Mouse (Mus musculus) left cerebral cortex, adult 2 months (tissue): Measurements from ENCODE around the gene Ntm. TPM values are rescaled to one million over a fixed set of nuclear protein-coding genes. Genes with fewer than 3 reads are reported as not detected.
A peak's percentile ranks its signal among the peaks of the same experiment; 100 is the strongest.

Source experiments
- DNase-seq, 2 experiments: peaks; one replicate each; pipeline ENCODE4 v3.0.0; 2021 to 2022; ENCODE audit warnings: low spot score in 2 of 2, mixed read lengths in 1 of 2; ENCODE audit errors: extremely low spot score in 1 of 2
- H3K27ac ChIP-seq: fragments of 200-600 bp; 2 replicates; pipeline ENCODE4 v1.8.1; 2022
- H3K4me3 ChIP-seq: fragments of 200-600 bp; 2 replicates; pipeline ENCODE4 v1.8.1; 2022
- CTCF ChIP-seq: fragments of 200-600 bp; IDR thresholded peaks from 2 replicates; pipeline ENCODE4 v1.8.1; 2022; ENCODE audit warnings: antibody characterized with exemption, mild to moderate bottlenecking, moderate library complexity
- intact Hi-C: fragments of 180-260 bp; cut with DNase I; formaldehyde crosslinking; loops from one replicate; pipeline ENCODE4 v1.15.1; 2025
- total RNA-seq, 2 experiments: library from RNA; stranded (reverse); gene quantifications; 2 replicates each; pipeline ENCODE4 v1.2.3; 2021

Ntm gene
- total RNA-seq, 2 experiments from 2014 or later, result 288 to 294 TPM

DNA sequence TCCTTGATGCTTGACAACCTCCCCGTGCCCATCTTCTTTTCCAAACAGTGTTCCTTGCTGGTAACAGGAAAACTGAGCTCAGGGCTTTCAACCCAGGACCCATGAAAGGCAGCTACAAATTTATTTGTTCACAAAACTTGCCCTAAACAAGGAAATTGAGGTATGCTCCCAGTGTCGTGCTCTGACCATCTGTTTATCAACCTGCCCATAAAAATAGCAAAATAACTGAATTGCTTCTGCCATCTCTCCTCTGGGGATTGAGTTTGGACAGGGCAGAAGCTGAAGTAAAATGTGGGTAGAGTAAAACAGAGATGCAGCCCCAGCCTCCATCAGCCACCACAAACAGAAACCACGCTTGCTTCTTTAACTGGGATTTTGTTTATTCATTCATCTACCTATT is 594.6 kb downstream of the Ntm start:
- Histone ChIP-seq H3K27ac (no peak overlapping the region), H3K4me3 (no peak overlapping the region)
- no peak for TF ChIP-seq CTCF
- intact Hi-C loops, result no loop called here
- no peak for DNase-seq

DNA sequence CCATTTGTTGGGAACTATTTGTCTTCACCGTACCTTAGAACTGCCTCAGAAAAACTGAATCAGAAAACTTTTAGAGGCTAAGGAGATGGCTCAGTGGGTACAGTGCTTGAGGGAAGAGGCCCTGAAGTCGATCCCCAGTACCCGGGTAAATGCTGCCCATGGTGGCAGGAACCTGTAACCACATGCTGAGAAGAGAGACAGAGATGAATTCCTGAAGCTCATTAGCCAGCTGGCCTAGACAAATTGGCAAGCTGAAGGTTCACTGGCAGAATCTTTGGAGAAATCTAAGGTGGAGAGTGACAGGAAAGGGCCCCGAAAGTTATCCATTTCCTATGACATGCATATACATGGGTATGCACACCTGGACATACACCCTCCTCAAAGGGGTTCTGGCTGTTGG is 605.1 kb downstream of the Ntm start:
- no peak for DNase-seq
- Histone ChIP-seq H3K27ac (no peak overlapping the region), H3K4me3 (no peak overlapping the region)
- no peak; the same call in 1 of the 2 replicates for TF ChIP-seq CTCF
- intact Hi-C loops, result no loop called here

DNA sequence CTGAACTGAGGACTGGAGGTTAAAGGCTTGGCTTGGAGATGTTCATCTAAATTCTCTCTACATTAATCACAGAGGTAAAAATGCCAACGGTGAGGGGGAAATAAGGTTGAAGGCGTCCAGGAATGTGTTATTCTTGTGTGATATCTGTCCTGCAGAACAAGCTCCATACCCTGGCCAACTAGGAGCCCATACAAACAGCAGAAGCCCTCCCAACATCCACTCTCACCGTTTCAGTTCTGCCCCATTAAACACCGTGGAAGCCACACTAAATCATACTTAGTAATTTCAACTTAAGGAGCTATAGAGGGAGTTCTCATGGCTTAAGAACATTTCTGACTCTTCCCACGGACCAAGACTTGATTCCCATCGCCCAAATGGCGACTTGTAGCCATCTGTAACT is 620.6 kb downstream of the Ntm start:
- no peak overlapping the region for H3K4me3 ChIP-seq
- TF ChIP-seq CTCF, result no peak
- no peak overlapping the region for H3K27ac ChIP-seq
- intact Hi-C loops, result no loop called here
- DNase-seq, result no peak

DNA sequence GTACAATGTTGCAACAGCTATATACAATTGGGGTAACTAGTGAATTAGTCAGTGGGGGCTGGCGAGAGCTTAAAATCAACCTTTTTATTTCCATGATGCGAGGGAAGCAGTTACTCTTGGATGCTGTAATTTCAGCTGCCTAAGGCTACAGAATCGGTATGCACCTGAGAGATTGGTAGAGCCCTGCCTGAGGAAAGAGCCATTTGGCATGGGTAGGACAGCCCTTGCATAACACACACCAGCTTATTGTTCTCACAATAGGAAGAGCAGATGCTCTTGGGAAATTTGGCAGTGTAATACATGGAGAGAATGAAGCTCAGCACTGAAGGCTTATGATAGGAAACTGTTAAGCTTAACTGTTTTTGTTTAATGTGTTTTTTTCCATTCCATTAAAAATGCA is 621.6 kb downstream of the Ntm start:
- H3K27ac ChIP-seq, result no peak overlapping the region
- H3K4me3 ChIP-seq, result no peak overlapping the region
- intact Hi-C loops, result no loop called here
- TF ChIP-seq CTCF, result no peak
- DNase-seq, result no peak

DNA sequence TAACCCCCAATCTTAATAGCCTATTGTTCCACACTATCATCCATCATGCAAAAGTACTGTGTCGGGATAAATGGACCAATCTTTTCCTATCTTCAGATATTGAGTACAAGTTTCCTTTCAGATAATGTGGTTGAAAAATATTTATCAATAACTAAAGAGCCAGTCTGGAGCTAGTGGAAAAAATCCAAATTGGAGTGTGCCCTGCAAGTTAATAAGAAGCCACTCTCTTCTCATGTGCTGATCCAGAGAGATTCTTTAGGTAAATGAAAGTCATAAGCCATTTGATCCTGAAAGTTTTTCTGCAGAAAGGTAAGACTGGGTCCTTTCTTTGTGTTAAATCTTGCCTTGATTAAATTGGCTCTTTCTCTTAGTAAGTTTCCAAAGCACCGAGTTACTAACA is 627.3 kb downstream of the Ntm start:
- DNase-seq, result no peak
- TF ChIP-seq CTCF, result no peak
- H3K4me3 ChIP-seq, result no peak overlapping the region
- intact Hi-C loops, result no loop called here
- no peak overlapping the region for H3K27ac ChIP-seq

DNA sequence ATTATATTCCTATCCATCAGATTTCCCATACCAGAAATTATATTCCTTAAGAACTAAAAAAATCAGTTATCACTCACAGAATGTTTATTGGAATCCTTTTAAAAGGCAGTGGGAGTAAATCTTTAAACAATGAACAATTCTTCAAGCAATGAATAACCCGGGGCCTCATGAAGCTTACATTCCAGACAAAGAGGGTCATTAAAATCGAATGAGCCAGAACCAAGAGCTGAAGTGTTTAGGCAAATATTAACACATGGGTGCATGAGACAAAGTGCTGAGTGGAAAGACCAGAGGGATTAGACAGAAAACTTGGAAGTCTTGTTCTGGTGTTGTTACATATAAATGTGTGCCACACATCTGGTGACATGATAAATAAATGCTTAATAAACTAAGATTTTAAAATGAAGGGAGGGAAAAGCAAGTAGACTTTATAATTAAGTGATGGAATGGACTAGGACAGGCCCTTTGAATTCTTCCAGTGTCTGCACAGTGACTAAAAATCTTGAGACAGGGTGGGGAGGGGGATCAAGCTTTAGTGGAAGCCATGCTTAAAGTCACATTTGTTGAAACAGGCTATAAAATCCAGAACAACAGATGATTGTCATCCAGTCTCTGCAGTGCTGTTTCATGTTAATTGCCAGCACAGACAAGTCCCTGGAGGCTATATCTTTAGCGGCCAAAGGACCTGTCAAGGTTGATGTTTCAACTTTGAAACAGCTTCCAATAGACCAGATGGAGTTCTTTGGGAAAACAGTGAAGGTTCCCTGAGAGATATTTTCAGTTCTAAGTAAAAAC is 630.4 kb downstream of the Ntm start:
- TF ChIP-seq CTCF, result no peak
- no peak overlapping the region for H3K4me3 ChIP-seq
- H3K27ac ChIP-seq, result no peak overlapping the region
- intact Hi-C loops, result no loop called here
- DNase-seq, result no peak

DNA sequence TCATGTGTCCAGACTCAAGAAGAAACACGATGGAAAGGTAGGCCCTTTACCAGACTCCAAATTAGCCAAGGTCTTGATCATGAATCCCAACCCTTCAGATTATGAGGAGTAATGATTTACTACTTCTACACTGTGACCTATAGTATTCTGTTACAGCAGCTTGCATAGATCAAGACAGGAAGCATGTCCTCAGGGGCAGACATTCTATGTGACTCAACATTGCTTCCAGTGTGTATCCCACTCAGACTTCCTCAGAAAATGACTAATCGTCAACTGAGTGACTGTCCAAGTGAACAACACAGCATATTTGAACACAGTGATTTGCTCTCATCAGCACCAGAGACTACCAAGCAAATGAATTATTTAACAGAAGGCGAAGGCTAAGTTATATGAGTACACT is 632.5 kb downstream of the Ntm start:
- no peak overlapping the region for H3K27ac ChIP-seq
- intact Hi-C loops, result no loop called here
- TF ChIP-seq CTCF, result no peak
- no peak overlapping the region for H3K4me3 ChIP-seq
- DNase-seq, result no peak

DNA sequence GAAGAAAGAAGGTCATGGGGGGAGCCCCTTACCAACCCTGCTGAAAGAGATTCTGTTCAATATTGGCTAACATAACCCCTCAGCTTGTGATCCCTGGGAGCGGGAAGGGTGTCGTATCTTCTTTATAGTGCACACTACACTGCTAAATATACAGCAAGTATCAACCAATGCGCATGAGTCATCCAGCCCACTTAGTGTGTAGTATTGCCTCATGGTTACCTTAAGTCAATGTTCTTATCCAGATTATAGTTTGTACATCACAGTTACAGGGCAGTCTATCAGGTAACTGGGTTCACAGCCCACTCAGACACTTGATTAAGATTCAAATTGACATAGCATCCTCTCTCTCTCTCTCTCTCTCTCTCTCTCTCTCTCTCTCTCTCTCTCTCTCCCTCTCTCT is 636.7 kb downstream of the Ntm start:
- intact Hi-C loops, result no loop called here
- Histone ChIP-seq H3K4me3 (no peak overlapping the region), H3K27ac (no peak overlapping the region)
- no peak for TF ChIP-seq CTCF
- DNase-seq, result no peak

DNA sequence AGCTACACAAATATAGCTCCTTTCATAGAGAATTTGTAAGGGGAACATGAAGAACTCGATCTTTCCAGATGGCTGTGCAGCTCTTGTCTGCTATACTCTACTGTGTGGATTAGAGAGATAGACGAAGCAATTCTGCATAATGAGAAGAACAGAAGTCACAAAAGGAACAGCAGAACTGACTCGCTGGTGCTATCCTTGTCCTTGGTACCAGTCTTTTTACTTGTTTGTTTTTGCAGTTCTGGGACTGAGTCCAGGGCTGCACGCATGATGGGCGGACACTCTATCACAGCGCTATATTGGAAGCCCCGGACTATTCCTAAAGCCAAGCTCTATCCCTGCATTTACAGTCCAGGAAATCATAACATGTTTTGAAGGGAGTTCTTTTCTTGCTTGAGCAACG is 637.8 kb downstream of the Ntm start:
- no peak for TF ChIP-seq CTCF
- H3K4me3 ChIP-seq, result no peak overlapping the region
- DNase-seq, result no peak
- intact Hi-C loops, result no loop called here
- no peak overlapping the region for H3K27ac ChIP-seq

DNA sequence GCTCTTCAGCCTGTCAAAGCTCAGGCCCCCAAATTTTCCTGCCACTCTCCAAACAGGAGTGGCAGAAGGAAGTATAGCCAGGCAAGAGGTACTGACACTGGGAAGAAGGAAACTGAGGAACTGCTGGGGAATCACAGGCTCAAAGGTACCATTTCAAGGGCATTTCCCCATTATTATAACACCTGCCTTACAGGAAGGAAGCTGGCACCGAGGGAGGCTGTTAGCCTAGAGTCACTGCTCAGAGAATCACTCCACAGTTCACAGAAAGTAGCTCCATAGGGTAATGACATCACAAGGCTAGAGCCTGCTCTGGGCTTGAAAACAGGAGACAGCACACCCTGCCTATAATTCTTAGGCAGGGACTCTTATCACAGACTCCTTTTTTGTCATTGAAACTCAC is 643.7 kb downstream of the Ntm start:
- TF ChIP-seq CTCF, result no peak
- intact Hi-C loops, result no loop called here

DNA sequence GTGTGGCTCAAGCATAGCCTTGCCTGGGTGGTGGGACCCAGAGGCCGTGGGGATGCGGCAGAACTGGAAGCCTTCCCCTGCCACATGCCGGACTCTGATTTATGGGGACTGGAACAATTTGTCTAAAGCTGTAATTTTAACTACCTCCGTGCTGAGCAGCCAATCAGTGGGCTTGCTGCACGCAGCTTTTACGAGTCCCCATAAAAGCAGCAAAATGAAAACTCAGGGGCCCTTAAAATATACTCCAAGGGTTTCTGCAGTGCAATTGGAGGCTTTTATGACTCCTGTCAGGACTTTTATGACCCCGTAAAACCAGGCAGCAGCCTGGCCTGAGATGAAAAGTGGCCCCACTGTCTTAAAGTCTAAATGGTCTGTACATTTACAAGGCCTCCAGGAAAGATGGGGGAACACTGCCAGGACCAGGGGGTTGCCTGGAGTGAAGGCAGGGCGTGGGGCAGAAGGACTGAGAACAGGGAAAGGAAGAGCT is 644.2 kb downstream of the Ntm start:
- intact Hi-C loops, result no loop called here
- no peak for DNase-seq
- TF ChIP-seq CTCF, result no peak
- H3K27ac ChIP-seq, result no peak overlapping the region; the same call in 1 of the 2 replicates
- H3K4me3 ChIP-seq, result no peak overlapping the region

More for the DNA sequence above, 643.7 kb downstream of the Ntm start:
- no peak overlapping the region; the same call in 1 of the 2 replicates for H3K27ac ChIP-seq
- no peak overlapping the region for H3K4me3 ChIP-seq
- no peak for DNase-seq

DNA sequence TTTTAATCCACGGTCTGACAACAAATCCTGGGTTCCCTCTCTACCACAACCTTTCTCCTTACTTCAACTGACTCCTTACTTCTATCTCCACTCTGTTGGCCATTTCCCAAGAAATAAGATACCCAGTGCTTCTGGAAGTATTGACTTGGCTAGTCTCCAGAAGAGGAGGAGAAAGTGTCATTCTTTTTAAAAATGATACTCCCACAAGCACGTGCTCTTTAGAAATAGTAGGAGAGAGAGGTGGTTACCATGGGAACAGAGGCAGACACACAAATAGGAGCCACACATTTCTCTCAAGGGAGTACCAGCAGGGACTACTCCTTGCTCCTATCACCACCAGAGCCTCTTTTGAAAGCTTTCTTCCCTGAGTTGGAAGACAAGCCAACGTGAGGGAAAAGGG is 645.3 kb downstream of the Ntm start:
- no peak for DNase-seq
- intact Hi-C loops, result no loop called here
- no peak overlapping the region for H3K4me3 ChIP-seq

DNA sequence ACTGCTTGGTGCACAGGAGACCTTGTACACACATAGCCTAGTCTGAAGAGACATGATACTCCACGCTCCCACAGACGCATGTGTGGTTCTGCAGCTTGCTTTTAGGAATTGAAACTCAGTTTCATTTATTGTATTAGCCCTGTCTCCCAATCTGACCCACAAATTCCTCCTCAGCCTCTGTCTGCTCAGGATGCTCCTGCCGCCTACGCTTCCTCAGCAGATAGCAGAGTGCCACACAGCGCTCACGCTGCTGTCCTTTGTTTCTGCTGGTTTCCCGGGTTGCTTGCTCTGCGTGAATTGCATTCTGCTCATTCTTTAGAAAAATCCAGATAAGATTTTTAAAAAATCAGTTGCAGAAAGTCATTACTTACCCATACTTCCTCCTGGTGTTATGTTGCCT is 647.1 kb downstream of the Ntm start:
- Histone ChIP-seq H3K27ac (peak overlapping the region; percentile 13; the same call in 1 of the 2 replicates), H3K4me3 (no peak overlapping the region)
- no peak for TF ChIP-seq CTCF
- DNase-seq, result peak in 1 of 2 experiments; percentile 25
- intact Hi-C loops, result no loop called here

More for the DNA sequence above, 645.3 kb downstream of the Ntm start:
- TF ChIP-seq CTCF, result no peak
- peak overlapping the region; percentile 13; the same call in 1 of the 2 replicates for H3K27ac ChIP-seq
